Mouse (Mus musculus) ES-E14 (cell line): Measurements from ENCODE around the gene Donson. TPM values are rescaled to one million over a fixed set of nuclear protein-coding genes. Genes with fewer than 3 reads are reported as not detected.

Experiments used
- DNase-seq: peaks from one replicate; pipeline ENCODE4 v3.0.0-alpha.2; 2013; ENCODE audit warnings: low read depth, low spot score
- H3K27ac ChIP-seq: 2 replicates; pipeline ENCODE4 v1.5.1; 2012; ENCODE audit warnings: low read depth, mild to moderate bottlenecking, low read length, moderate library complexity, mixed read lengths; ENCODE audit not compliant: poor library complexity, insufficient read depth, severe bottlenecking
- H3K36me3 ChIP-seq: 2 replicates; pipeline ENCODE4 v1.6.1; 2012; ENCODE audit warnings: mild to moderate bottlenecking, low read length, moderate library complexity, mixed read lengths; ENCODE audit not compliant: control insufficient read depth, poor library complexity, insufficient read depth, severe bottlenecking
- H3K4me1 ChIP-seq, 2 experiments: fragments of 150-350 bp in 1 of 2; sonication (generic) in 1 of 2; 2 replicates each; pipeline ENCODE4 v1.6.1; 2012; ENCODE audit warnings: low read length in 2 of 2, mild to moderate bottlenecking in 1 of 2, mixed read lengths in 1 of 2; ENCODE audit not compliant: control insufficient read depth in 2 of 2, insufficient read depth in 2 of 2, poor library complexity in 1 of 2
- H3K4me3 ChIP-seq, 2 experiments: fragments of 150-350 bp in 1 of 2; sonication (generic) in 1 of 2; 2 replicates each; pipeline ENCODE4 v1.5.1; 2012; ENCODE audit warnings: low read length in 2 of 2, low read depth in 1 of 2, mild to moderate bottlenecking in 1 of 2, mixed read lengths in 1 of 2; ENCODE audit not compliant: insufficient read depth in 1 of 2, poor library complexity in 1 of 2, severe bottlenecking in 1 of 2
- H3K9ac ChIP-seq: 2 replicates; pipeline ENCODE4 v1.6.1; 2012; ENCODE audit warnings: low read depth, mild to moderate bottlenecking, low read length, mixed read lengths; ENCODE audit not compliant: poor library complexity, insufficient read depth, severe bottlenecking
- H3K9me3 ChIP-seq: fragments of 150-350 bp; sonication (generic); 2 replicates; pipeline ENCODE4 v1.6.1; 2012; ENCODE audit warnings: low read depth, mild to moderate bottlenecking, low read length; ENCODE audit not compliant: control insufficient read depth, insufficient read depth
- CHD2 ChIP-seq: IDR thresholded peaks from 2 replicates; pipeline ENCODE4 v1.6.1; 2014; ENCODE audit warnings: mild to moderate bottlenecking, low read depth, low read length, inconsistent platforms
- HCFC1 ChIP-seq: IDR thresholded peaks from 2 replicates; pipeline ENCODE4 v1.6.1; 2012; ENCODE audit warnings: low read length, inconsistent platforms, borderline replicate concordance; ENCODE audit not compliant: insufficient read depth
- MAFK ChIP-seq: IDR thresholded peaks from 2 replicates; pipeline ENCODE4 v1.6.1; 2014; ENCODE audit warnings: mild to moderate bottlenecking, low read depth, low read length, inconsistent platforms; ENCODE audit not compliant: insufficient read depth
- ZC3H11A ChIP-seq: IDR thresholded peaks from 2 replicates; pipeline ENCODE4 v1.6.1; 2012; ENCODE audit warnings: low read depth, mild to moderate bottlenecking, inconsistent platforms, low read length, borderline replicate concordance
- ZNF384 ChIP-seq: IDR thresholded peaks from 2 replicates; pipeline ENCODE4 v1.6.1; 2012; ENCODE audit warnings: low read depth, low read length, inconsistent platforms
- in situ Hi-C, 2 experiments: fragments of 600-800 bp; cut with MboI; formaldehyde crosslinking; loops; one replicate each; pipeline ENCODE4 v1.15.1; 2025; ENCODE audit warnings: low sequenced_read_pairs in 2 of 2, inconsistent platforms in 1 of 2; ENCODE audit not compliant: unreplicated experiment in 2 of 2
- total RNA-seq: library from RNA; depleted of rRNA; stranded (reverse); fragments of 300-350 nt; gene quantifications from 2 replicates; pipeline ENCODE4 v1.2.3, GENCODE M21; 2012

The Donson gene
- total RNA-seq, 1 experiment, result 38.8 TPM

DNA sequence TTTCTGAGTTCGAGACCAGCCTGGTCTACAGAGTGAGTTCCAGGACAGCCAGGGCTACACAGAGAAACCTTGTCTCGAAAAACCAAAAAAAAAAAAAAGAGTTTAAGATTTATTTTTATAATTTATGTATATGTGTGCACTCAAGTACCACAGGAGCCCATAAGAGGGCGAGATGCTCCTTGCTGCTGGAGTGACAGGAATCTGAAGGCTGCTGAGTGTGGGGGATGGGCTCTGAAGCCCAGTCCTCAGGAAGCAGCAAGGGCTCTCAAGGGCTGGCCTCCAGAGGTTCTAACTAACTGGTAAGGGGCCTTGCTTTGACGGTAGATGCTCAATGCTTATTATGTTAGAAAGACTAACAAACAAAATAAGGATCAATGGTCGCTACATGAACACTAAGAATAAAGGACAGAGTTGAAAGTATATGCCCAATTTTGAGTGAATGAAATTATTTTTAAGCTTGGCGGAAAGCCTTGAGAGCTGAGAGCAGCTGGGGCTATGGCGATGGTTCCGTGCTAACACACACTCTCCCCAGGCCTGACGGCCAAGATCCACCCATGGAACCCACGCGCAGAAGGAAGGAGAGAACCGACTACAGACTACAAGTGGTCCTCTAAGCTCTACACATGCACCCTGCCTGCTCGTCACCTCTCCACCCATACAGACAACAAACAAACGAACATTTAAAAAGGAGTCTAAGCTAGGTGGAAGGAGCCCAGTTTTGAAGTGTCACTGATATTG is 16.2 kb upstream of the Donson start:
- Histone ChIP-seq H3K9ac (no peak overlapping the region), H3K27ac (no peak overlapping the region), H3K4me1 (peaks cover 0 to 2% of the 10 kb centered on the region in 2 experiments; a peak in 1 of 4 replicates), H3K4me3 (no peak overlapping the region), H3K36me3 (peaks cover 5% of the 10 kb centered on the region; the same call in 1 of the 2 replicates), H3K9me3 (peaks cover 4% of the 10 kb centered on the region; the same call in 1 of the 2 replicates)
- no peak for DNase-seq
- in situ Hi-C loops, result loop anchor here (25.0 kb wide), 1 partner anchor 208 kb away; no protein-coding TSS in a partner anchor
- TF ChIP-seq ZC3H11A (no peak), CHD2 (no peak), HCFC1 (no peak), MAFK (no peak), ZNF384 (no peak)

- Histone ChIP-seq H3K4me3 (no peak overlapping the region), H3K9me3 (no peaks in the 10 kb centered on the region), H3K9ac (no peak overlapping the region), H3K4me1 (peaks cover 0 to 2% of the 10 kb centered on the region in 2 experiments; a peak in 1 of 4 replicates), H3K27ac (no peak overlapping the region), H3K36me3 (peaks cover 9% of the 10 kb centered on the region; the same call in 1 of the 2 replicates)
- TF ChIP-seq MAFK, result no peak
- no peak for TF ChIP-seq ZC3H11A
- TF ChIP-seq HCFC1, result no peak
- TF ChIP-seq ZNF384, result no peak
- TF ChIP-seq CHD2, result no peak
- no peak for DNase-seq
- in situ Hi-C loops, result loop anchor here (25.0 kb wide), 1 partner anchor 210 kb away; no protein-coding TSS in a partner anchor
Observed at GRCm38 (mm10) chr16:91702771-91703188, 14.2 kb upstream of the Donson start.

GRCm38 (mm10) chr16:91701908-91702307 is 13.3 kb upstream of the Donson start:
- Histone ChIP-seq H3K4me1 (peaks cover 0 to 2% of the 10 kb centered on the region in 2 experiments; a peak in 1 of 4 replicates), H3K36me3 (peaks cover 11% of the 10 kb centered on the region; the same call in 1 of the 2 replicates), H3K27ac (no peak overlapping the region), H3K4me3 (no peak overlapping the region), H3K9ac (no peak overlapping the region), H3K9me3 (no peaks in the 10 kb centered on the region)
- DNase-seq, result no peak
- in situ Hi-C loops, result loop anchor here (25.0 kb wide), 1 partner anchor 210 kb away; no protein-coding TSS in a partner anchor
- no peak for TF ChIP-seq CHD2
- TF ChIP-seq ZC3H11A, result no peak
- TF ChIP-seq ZNF384, result no peak
- TF ChIP-seq MAFK, result no peak
- TF ChIP-seq HCFC1, result no peak

DNA sequence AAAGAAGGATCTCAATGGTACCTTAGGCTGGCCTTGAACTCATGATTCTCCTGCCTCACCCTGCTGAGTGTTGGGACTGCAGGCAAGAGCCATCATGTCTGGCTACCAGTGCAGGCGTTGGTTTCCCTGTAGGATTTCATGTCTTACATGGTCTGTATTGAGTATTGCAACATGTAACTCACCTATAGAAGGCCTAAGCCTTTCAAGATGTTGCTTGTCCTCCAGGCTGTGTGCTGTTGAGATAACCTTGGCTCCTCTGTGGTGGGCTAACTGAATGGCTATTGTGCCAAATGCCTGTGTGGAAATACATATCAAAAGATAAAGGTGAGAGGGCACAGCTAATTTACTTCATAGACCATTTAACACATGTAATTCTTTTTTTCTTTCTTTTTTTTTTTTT is 10.4 kb upstream of the Donson start:
- TF ChIP-seq ZNF384 (0 out of 2 replicates have a peak, but pooled peaks have one; percentile 16), ZC3H11A (no peak)
- in situ Hi-C loops, result no loop called here

More for the DNA sequence above, 10.4 kb upstream of the Donson start:
- Histone ChIP-seq H3K4me1 (0 out of 4 replicates have a peak, but pooled peaks cover 0 to 2% of the 10 kb centered on the region in 2 experiments), H3K36me3 (peaks cover 14% of the 10 kb centered on the region; the same call in 1 of the 2 replicates), H3K9me3 (no peaks in the 10 kb centered on the region), H3K4me3 (no peak overlapping the region), H3K9ac (no peak overlapping the region), H3K27ac (no peak overlapping the region)
- DNase-seq, result no peak
